Mouse (Mus musculus) limb, embryonic 14.5 days (tissue): ENCODE measurements around the gene Sptssa. TPM values are rescaled to one million over a fixed set of nuclear protein-coding genes. Genes with fewer than 3 reads are reported as not detected.

Experiments used
- ATAC-seq: fragments of 200-750 bp; cut with Nextera tagmentation; 2 replicates; pipeline ENCODE4 v1.8.0; 2017; ENCODE audit warnings: low read depth, moderate number of reproducible peaks, moderate TSS enrichment; ENCODE audit not compliant: low FRiP score
- DNase-seq: peaks from one replicate; pipeline ENCODE4 v3.0.0-alpha.2; 2015; ENCODE audit warnings: low spot score
- H3K27ac ChIP-seq: fragments of 300-500 bp; sonication (generic); replicated peaks from 2 replicates; pipeline ENCODE4 v1.5.1; 2014; ENCODE audit warnings: low read depth, mild to moderate bottlenecking, low read length, moderate library complexity, mixed read lengths
- H3K27me3 ChIP-seq: fragments of 300-500 bp; sonication (generic); 2 replicates; pipeline ENCODE4 v1.6.1; 2014; ENCODE audit warnings: low read length, mixed read lengths; ENCODE audit not compliant: control insufficient read depth, insufficient read depth
- H3K36me3 ChIP-seq: fragments of 300-500 bp; sonication (generic); 2 replicates; pipeline ENCODE4 v1.6.1; 2014; ENCODE audit warnings: mild to moderate bottlenecking, low read length, moderate library complexity, mixed read lengths; ENCODE audit not compliant: control insufficient read depth, insufficient read depth
- H3K4me1 ChIP-seq: fragments of 300-500 bp; sonication (generic); 2 replicates; pipeline ENCODE4 v1.6.1; 2014; ENCODE audit warnings: antibody characterized with exemption, low read length, mixed read lengths; ENCODE audit not compliant: control insufficient read depth, insufficient read depth
- H3K4me2 ChIP-seq: fragments of 300-500 bp; sonication (generic); replicated peaks from 2 replicates; pipeline ENCODE4 v1.6.1; 2014; ENCODE audit warnings: low read depth, mild to moderate bottlenecking, low read length, moderate library complexity; ENCODE audit not compliant: severe bottlenecking
- H3K4me3 ChIP-seq: fragments of 300-500 bp; sonication (generic); replicated peaks from 2 replicates; pipeline ENCODE4 v1.5.1; 2014; ENCODE audit warnings: low read length
- H3K9ac ChIP-seq: fragments of 300-500 bp; sonication (generic); 2 replicates; pipeline ENCODE4 v1.6.1; 2014; ENCODE audit warnings: mild to moderate bottlenecking, low read depth, low read length, moderate library complexity; ENCODE audit not compliant: severe bottlenecking
- H3K9me3 ChIP-seq: fragments of 300-500 bp; sonication (generic); 2 replicates; pipeline ENCODE4 v1.6.1; 2016; ENCODE audit warnings: low read length; ENCODE audit not compliant: control insufficient read depth
- POLR2A ChIP-seq: fragments of 200-500 bp; IDR thresholded peaks from 2 replicates; pipeline ENCODE4 v1.8.0; 2012; ENCODE audit warnings: inconsistent platforms, mild to moderate bottlenecking, moderate library complexity, borderline replicate concordance; ENCODE audit not compliant: insufficient read depth, insufficient read length; ENCODE audit errors: extremely low read depth
- WGBS: fragments of 180-500 bp; shearing (Covaris S2); extraction: QIAGEN DNeasy Blood & Tissue Kit; methylation state at CpG from one replicate; pipeline ENCODE4 v1.1.7; 2014; 5-methylcytosine and 5-hydroxymethylcytosine counted together
- microRNA counts: library from miRNA; unstranded; fragments of <30 nt; microRNA quantifications from one replicate; lab custom pipeline; 2016
- microRNA-seq: library from miRNA; unstranded; fragments of <30 nt; microRNA quantifications from one replicate; pipeline ENCODE4, GENCODE M21; 2016
- polyA plus RNA-seq, 2 experiments: library from polyadenylated mRNA; depleted of rRNA in 1 of 2; stranded (reverse) in 1 of 2; unstranded in 1 of 2; fragments of >200 nt; fragmentation: Nextera tagmentation in 1 of 2; extraction: Ambion mirVana in 1 of 2; gene quantifications; 2 replicates each; pipeline versions ENCODE4 v1.2.1 to v1.2.3; 2012 to 2014

The Sptssa gene
- polyA plus RNA-seq, 2 experiments = 132 to 227 TPM

DNA sequence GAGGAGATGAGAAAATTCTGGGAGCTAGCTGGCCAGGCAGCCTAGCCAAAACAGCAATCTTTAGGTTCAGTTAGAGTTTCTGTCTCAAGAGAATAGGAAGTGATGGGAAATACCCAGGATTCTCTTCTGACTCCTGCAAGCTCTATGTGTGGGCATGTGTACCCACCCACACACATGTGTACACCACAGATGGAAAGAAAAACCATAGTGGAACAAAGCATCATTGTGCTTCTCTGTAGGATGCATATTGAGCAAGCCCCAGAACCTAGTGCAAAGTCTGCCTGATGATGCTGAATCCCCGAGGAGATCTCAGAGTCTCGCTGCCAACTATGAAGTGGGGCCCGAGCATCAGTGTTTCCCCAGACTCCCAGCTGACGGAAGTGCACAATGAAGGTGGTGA is 55.9 kb downstream of the Sptssa start:
- no peak overlapping the region for H3K4me3 ChIP-seq
- no peaks in the 10 kb centered on the region for H3K9me3 ChIP-seq
- TF ChIP-seq POLR2A = no peak
- H3K9ac ChIP-seq = no peak overlapping the region
- WGBS = 99% methylated on average over 4 of the region's 4 CpGs
- no peak overlapping the region for H3K27ac ChIP-seq
- 0 out of 2 replicates have a peak, but pooled peaks cover 3% of the 10 kb centered on the region for H3K4me1 ChIP-seq
- ATAC-seq (no peak), DNase-seq (no peak)
- no peaks in the 10 kb centered on the region for H3K27me3 ChIP-seq
- no peaks in the 10 kb centered on the region for H3K36me3 ChIP-seq
- no peak overlapping the region for H3K4me2 ChIP-seq

DNA sequence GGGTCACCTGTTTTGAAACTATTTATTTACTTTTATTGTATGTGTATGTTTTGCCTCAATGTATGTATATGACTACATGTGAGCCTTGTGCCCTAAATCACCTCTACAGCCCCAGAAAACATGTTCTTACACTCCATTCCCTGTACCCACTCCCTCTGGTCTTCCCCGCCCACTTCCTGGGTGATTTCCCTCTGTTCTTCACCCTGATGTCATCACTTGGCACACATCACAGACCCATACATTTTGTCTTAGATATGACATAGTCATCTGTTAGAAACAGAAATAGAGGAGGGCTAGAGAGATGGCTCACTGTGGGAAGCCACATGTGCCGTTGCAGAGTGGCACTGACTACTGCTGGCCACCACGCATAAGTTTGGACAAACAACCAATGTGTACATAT is 58.0 kb downstream of the Sptssa start:
- DNase-seq = no peak
- Histone ChIP-seq H3K27ac (no peak overlapping the region), H3K4me2 (no peak overlapping the region), H3K27me3 (no peaks in the 10 kb centered on the region), H3K9me3 (no peaks in the 10 kb centered on the region), H3K9ac (no peak overlapping the region), H3K4me1 (no peaks in the 10 kb centered on the region), H3K36me3 (no peaks in the 10 kb centered on the region), H3K4me3 (no peak overlapping the region)
- ATAC-seq = no peak
- WGBS = 97% methylated on average over 3 of the region's 3 CpGs
- no peak for TF ChIP-seq POLR2A

DNA sequence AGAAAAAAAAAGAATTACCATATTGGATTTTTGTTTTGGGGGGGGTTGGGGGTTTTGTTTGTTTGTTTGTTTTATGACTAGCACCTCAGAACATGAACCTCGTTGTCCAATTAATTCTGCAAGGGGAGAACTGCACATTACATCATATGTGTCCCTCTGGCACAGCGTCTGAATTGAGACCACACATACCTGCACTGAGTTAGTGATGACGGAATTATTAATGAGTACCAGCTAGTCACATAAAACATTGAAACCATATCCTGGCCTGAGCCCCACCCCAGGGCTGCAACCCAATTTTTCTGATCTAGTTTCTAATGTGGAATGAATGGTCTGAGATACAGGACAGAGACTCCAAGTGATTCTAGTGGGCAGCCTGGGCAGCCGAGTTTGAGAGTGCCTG is 59.7 kb downstream of the Sptssa start:
- Histone ChIP-seq H3K27me3 (no peaks in the 10 kb centered on the region), H3K4me2 (no peak overlapping the region), H3K9me3 (no peaks in the 10 kb centered on the region), H3K4me3 (no peak overlapping the region), H3K27ac (no peak overlapping the region), H3K36me3 (no peaks in the 10 kb centered on the region), H3K9ac (no peak overlapping the region), H3K4me1 (no peaks in the 10 kb centered on the region)
- DNase-seq (no peak), ATAC-seq (no peak)
- no peak for TF ChIP-seq POLR2A
- 43% methylated on average over 4 of the region's 4 CpGs for WGBS

MicroRNAs within 50 kb of the gene (microRNA counts, 519-probe panel; counts per million panel counts)
- microRNA mmu-miR-1892 (lab: Ali Mortazavi, UCI) = not detected

Small RNA genes lying within 50 kb of the gene (microRNA-seq; reads per million reads assigned to microRNA genes)
- gene Mir1892 = not detected

Other genes starting within 250 kb of the Sptssa start
- gene Eapp, start 39.3 kb upstream of the Sptssa start, polyA plus RNA-seq (2012; rRNA removed) = 13.2 and 19.5 TPM in 2 replicates
- gene Eapp, start 39.3 kb upstream of the Sptssa start, polyA plus RNA-seq (2014; fragmentation: Nextera tagmentation; extraction: Ambion mirVana) = 64.3 and 68.7 TPM in 2 replicates
- gene Snx6, start 139.1 kb upstream of the Sptssa start, polyA plus RNA-seq (2012; rRNA removed) = 74.6 and 90.0 TPM in 2 replicates
- 173 and 190 TPM in 2 replicates for gene Snx6, start 139.1 kb upstream of the Sptssa start, polyA plus RNA-seq (2014; fragmentation: Nextera tagmentation; extraction: Ambion mirVana)
- gene Cfl2, start 206.3 kb upstream of the Sptssa start, polyA plus RNA-seq (2012; rRNA removed) = 68.9 and 70.9 TPM in 2 replicates
- 183 and 228 TPM in 2 replicates for gene Cfl2, start 206.3 kb upstream of the Sptssa start, polyA plus RNA-seq (2014; fragmentation: Nextera tagmentation; extraction: Ambion mirVana)